Mouse (Mus musculus) ES-Bruce4 (cell line): ENCODE measurements at regions not wholly inside any gene's neighbourhood (a gene's known extent, or its start where the extent isn't known, plus 50 kb on each side); places are given as distances from the start of the nearest gene placed in this dataset.

Source experiments
- CTCF ChIP-seq: IDR thresholded peaks from one replicate; pipeline ENCODE4 v1.8.1; 2011; ENCODE audit warnings: low read depth, low read length
- EP300 ChIP-seq: IDR thresholded peaks from 2 replicates; pipeline ENCODE4 v1.6.1; 2011; ENCODE audit warnings: low read depth, low read length; ENCODE audit not compliant: insufficient read depth

DNA sequence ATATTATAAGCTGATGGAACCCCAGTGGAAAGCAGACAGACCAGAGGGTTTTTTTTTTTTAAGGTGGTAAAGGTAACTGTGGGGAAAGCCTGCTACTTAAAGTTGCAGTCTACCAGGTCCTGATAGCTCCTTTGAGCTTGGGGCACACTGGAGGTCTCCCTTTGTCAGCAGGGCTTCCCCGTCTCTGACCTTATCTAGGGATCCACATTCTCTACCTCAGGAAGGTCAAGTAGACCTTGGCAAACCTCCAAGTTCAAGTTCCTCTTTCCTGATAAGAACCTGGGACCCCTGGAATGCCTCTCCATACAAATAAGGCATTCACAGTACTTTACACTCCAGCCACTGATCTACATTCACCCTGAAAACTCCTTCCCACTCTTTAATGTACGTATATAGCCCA, 171.1 kb upstream of the 2610301B20Rik start:
- TF ChIP-seq EP300 = no peak
- no peak for TF ChIP-seq CTCF
